Mouse (Mus musculus) lung, postnatal 25 days (tissue): ENCODE results near the gene Map1lc3b.

ENCODE experiments used
- DNase-seq: peaks from one replicate; pipeline ENCODE4 v3.0.0; 2022; ENCODE audit warnings: low spot score

The Map1lc3b gene

GRCm38 (mm10) chr8:121609251-121609650 lies 19.1 kb downstream of the Map1lc3b start:
- no peak for DNase-seq

GRCm38 (mm10) chr8:121609916-121610315 lies 19.8 kb downstream of the Map1lc3b start:
- DNase-seq = no peak

GRCm38 (mm10) chr8:121613419-121613818 lies 23.3 kb downstream of the Map1lc3b start:
- no peak for DNase-seq

- DNase-seq = peak; percentile 91
These were observed 29.3 kb downstream of the Map1lc3b start for GRCm38 (mm10) chr8:121619401-121619995.

- DNase-seq = peak; percentile 61
These were observed 30.8 kb downstream of the Map1lc3b start for GRCm38 (mm10) chr8:121620801-121621516.

- peak; percentile 28 for DNase-seq
These were observed 31.7 kb downstream of the Map1lc3b start for GRCm38 (mm10) chr8:121621879-121622278.

- no peak for DNase-seq
These were observed 32.9 kb downstream of the Map1lc3b start for GRCm38 (mm10) chr8:121623043-121623442.

- no peak for DNase-seq
These were observed 38.5 kb downstream of the Map1lc3b start for GRCm38 (mm10) chr8:121628681-121629080.

GRCm38 (mm10) chr8:121631645-121632071 lies 41.5 kb downstream of the Map1lc3b start:
- peak; percentile 58 for DNase-seq

- DNase-seq = no peak
These were observed 42.2 kb downstream of the Map1lc3b start for GRCm38 (mm10) chr8:121632401-121632800.

- peak; percentile 62 for DNase-seq
These were observed 45.4 kb downstream of the Map1lc3b start for GRCm38 (mm10) chr8:121635534-121635933.

GRCm38 (mm10) chr8:121636180-121636579 lies 46.0 kb downstream of the Map1lc3b start:
- DNase-seq = no peak

GRCm38 (mm10) chr8:121642804-121643203 lies 52.6 kb downstream of the Map1lc3b start:
- no peak for DNase-seq

GRCm38 (mm10) chr8:121643384-121643783 lies 53.2 kb downstream of the Map1lc3b start:
- DNase-seq = no peak

GRCm38 (mm10) chr8:121647511-121648215 lies 57.5 kb downstream of the Map1lc3b start:
- DNase-seq = no peak
